14 mouse cellular contexts compared by ENCODE assay signal in genomic region chr3:88442888-88443287, GRCm38 (mm10). TPM values are rescaled to one million over a fixed set of nuclear protein-coding genes. Genes with fewer than 3 reads are reported as not detected.
DNase-seq lines count a peak whose midpoint lies in the region; ATAC-seq and TF ChIP-seq lines count a peak whose summit lies in the region.
"Had no signal": no experiment of that assay in that cellular context is flagged by ENCODE, and none has a peak within 500 bp of the region (broad histone marks: within the 10 kb centered on the region; RNA-seq: fewer than 3 reads in every experiment).

No protein-coding gene starts in this region.

- DNase-seq in 416B (ENCODE audit: low read depth), result peak; percentile 74
- no peak for DNase-seq in liver, embryonic 13.5 days
- no peak for DNase-seq in left cerebral cortex, adult 2 months (ENCODE audit: extremely low spot score in 1 of 2, low spot score in 2 of 2)
- no peak for DNase-seq in midbrain, embryonic 14.5 days
- DNase-seq: cerebellum, postnatal 14 days; heart, postnatal 10 days; lung, embryonic 14.5 days had no signal

- H3K27ac ChIP-seq in bone marrow, adult 2 months (ENCODE audit: control insufficient read depth, insufficient read depth, low read depth, low read length, poor library complexity), result peak overlapping the region; percentile 45; the same call in 1 of the 2 replicates
- H3K27ac ChIP-seq in liver, embryonic 13.5 days, result no peak overlapping the region
- H3K27ac ChIP-seq in left cerebral cortex, adult 2 months, result no peak overlapping the region
- no peak overlapping the region for H3K27ac ChIP-seq in midbrain, embryonic 14.5 days (replicated peaks; ENCODE audit: low read depth, low read length)
- no peak overlapping the region for H3K27ac ChIP-seq in neural tube, embryonic 15.5 days (replicated peaks)
- H3K27ac ChIP-seq: hindbrain, postnatal 0 days had no signal

- no peaks in the 10 kb centered on the region for H3K9me3 ChIP-seq in liver, embryonic 13.5 days (replicated peaks)
- H3K9me3 ChIP-seq in midbrain, embryonic 14.5 days (ENCODE audit: control insufficient read depth, low read length), result no peaks in the 10 kb centered on the region
- H3K9me3 ChIP-seq in neural tube, embryonic 15.5 days (replicated peaks), result no peaks in the 10 kb centered on the region

- intact Hi-C loops in left cerebral cortex, adult 2 months (cut with DNase I), result no loop called here

- no peak overlapping the region for H3K9ac ChIP-seq in liver, embryonic 13.5 days
- no peak overlapping the region for H3K9ac ChIP-seq in midbrain, embryonic 14.5 days (replicated peaks; ENCODE audit: low read length)
- H3K9ac ChIP-seq in neural tube, embryonic 15.5 days (replicated peaks), result no peak overlapping the region
- H3K9ac ChIP-seq: lung, embryonic 14.5 days had no signal

- ATAC-seq in liver, embryonic 13.5 days (ENCODE audit: low read depth), result peak; percentile 56; the same call in 1 of the 2 replicates
- ATAC-seq in megakaryocyte, adult 5-6 weeks (ENCODE audit: poor library complexity, severe bottlenecking), result peak; percentile 95
- no peak for ATAC-seq in frontal cortex, adult (ENCODE audit: low TSS enrichment)
- no peak for ATAC-seq in midbrain, embryonic 14.5 days (ENCODE audit: low FRiP score, low TSS enrichment)
- ATAC-seq in neural tube, embryonic 15.5 days (ENCODE audit: low FRiP score), result no peak
- ATAC-seq: forebrain, embryonic 16.5 days; hindbrain, postnatal 0 days had no signal

- H3K4me2 ChIP-seq in liver, embryonic 13.5 days, result no peak overlapping the region
- H3K4me2 ChIP-seq in midbrain, embryonic 14.5 days (ENCODE audit: low read length), result no peak overlapping the region
- no peak overlapping the region for H3K4me2 ChIP-seq in neural tube, embryonic 15.5 days
- H3K4me2 ChIP-seq: lung, embryonic 14.5 days had no signal

- H3K4me3 ChIP-seq in bone marrow, adult 2 months (replicated peaks; ENCODE audit: control insufficient read depth, low read depth, low read length), result peak overlapping the region; percentile 50
- no peak overlapping the region for H3K4me3 ChIP-seq in liver, embryonic 13.5 days (replicated peaks)
- H3K4me3 ChIP-seq in left cerebral cortex, adult 2 months, result no peak overlapping the region
- H3K4me3 ChIP-seq in midbrain, embryonic 14.5 days (replicated peaks; ENCODE audit: low read depth, low read length), result no peak overlapping the region
- no peak overlapping the region for H3K4me3 ChIP-seq in neural tube, embryonic 15.5 days (replicated peaks)

- H3K36me3 ChIP-seq in liver, embryonic 13.5 days, result no peaks in the 10 kb centered on the region
- peaks cover 79% of the 10 kb centered on the region for H3K36me3 ChIP-seq in midbrain, embryonic 14.5 days (ENCODE audit: control insufficient read depth, insufficient read depth, low read length)
- peaks cover 54% of the 10 kb centered on the region for H3K36me3 ChIP-seq in neural tube, embryonic 15.5 days

- WGBS in bone marrow, adult 2 months, result 44% methylated on average over 7 of the region's 7 CpGs
- WGBS in liver, embryonic 13.5 days (ENCODE audit: insufficient replicate concordance), result 40% methylated on average over 7 of the region's 7 CpGs
- 86% methylated on average over 7 of the region's 7 CpGs for WGBS in midbrain, embryonic 14.5 days
- 82% methylated on average over 7 of the region's 7 CpGs for WGBS in neural tube, embryonic 15.5 days

- peaks cover 41% of the 10 kb centered on the region for H3K27me3 ChIP-seq in liver, embryonic 13.5 days
- H3K27me3 ChIP-seq in midbrain, embryonic 14.5 days (ENCODE audit: control insufficient read depth, insufficient read depth, low read length), result no peaks in the 10 kb centered on the region
- H3K27me3 ChIP-seq in neural tube, embryonic 15.5 days (replicated peaks), result no peaks in the 10 kb centered on the region

- peaks cover 10% of the 10 kb centered on the region for H3K4me1 ChIP-seq in bone marrow, adult 2 months (ENCODE audit: control insufficient read depth, insufficient read depth, low read length)
- peaks cover 34% of the 10 kb centered on the region for H3K4me1 ChIP-seq in liver, embryonic 13.5 days (replicated peaks)
- peaks cover 3% of the 10 kb centered on the region; the same call in 1 of the 2 replicates for H3K4me1 ChIP-seq in midbrain, embryonic 14.5 days (ENCODE audit: control insufficient read depth, insufficient read depth, low read length)
- H3K4me1 ChIP-seq in neural tube, embryonic 15.5 days, result peaks cover 6% of the 10 kb centered on the region; the same call in 1 of the 2 replicates

- TF ChIP-seq CTCF in bone marrow, adult 2 months (IDR thresholded peaks at IDR 0.05; ENCODE audit: control insufficient read depth, insufficient read depth, low read length), result no peak
- no peak for TF ChIP-seq CTCF in left cerebral cortex, adult 2 months (IDR thresholded peaks at IDR 0.05)

- TF ChIP-seq POLR2A in bone marrow, adult 2 months (IDR thresholded peaks at IDR 0.05; ENCODE audit: borderline replicate concordance, control insufficient read depth, low read depth, low read length), result no peak

RNA-seq across cellular contexts. Expression of gene Slc25a44, which starts 17.9 kb away (rescaled TPM):
- 15.7 and 17.4 TPM in 2 replicates for polyA plus RNA-seq in bone marrow, adult 2 months (2011; ENCODE audit: insufficient read depth, insufficient read length, low replicate concordance, missing spikeins)
- 10.4 and 13.2 TPM in 2 replicates for polyA plus RNA-seq in liver, embryonic 13.5 days (2015; fragmentation: Nextera tagmentation; extraction: Ambion mirVana)
- 11.4 and 11.6 TPM in 2 replicates for total RNA-seq in megakaryocyte, adult 5-6 weeks (2015)
- 17.4 and 18.7 TPM in 2 replicates for total RNA-seq in megakaryocyte, adult 5-6 weeks (2017)
- total RNA-seq in left cerebral cortex, adult 2 months (2021), result 10 to 100 TPM; 75.8 to 77.6 TPM
- polyA plus RNA-seq in midbrain, embryonic 14.5 days (2014; fragmentation: Nextera tagmentation; extraction: Ambion mirVana), result 34.1 and 38.0 TPM in 2 replicates
- polyA plus RNA-seq in neural tube, embryonic 15.5 days (2015; fragmentation: Nextera tagmentation; extraction: Ambion mirVana), result 33.6 and 36.4 TPM in 2 replicates

RNA-seq across cellular contexts. Expression of gene Sema4a, which starts 18.1 kb away (rescaled TPM):
- 43.9 and 131 TPM in 2 replicates for polyA plus RNA-seq in bone marrow, adult 2 months (2011; ENCODE audit: insufficient read depth, insufficient read length, low replicate concordance, missing spikeins)
- 13.8 and 15.8 TPM in 2 replicates for polyA plus RNA-seq in liver, embryonic 13.5 days (2015; fragmentation: Nextera tagmentation; extraction: Ambion mirVana)
- 171 and 181 TPM in 2 replicates for total RNA-seq in megakaryocyte, adult 5-6 weeks (2015)
- total RNA-seq in megakaryocyte, adult 5-6 weeks (2017), result 164 and 167 TPM in 2 replicates
- 10 to 100 TPM; 68.7 to 71.2 TPM for total RNA-seq in left cerebral cortex, adult 2 months (2021)
- polyA plus RNA-seq in midbrain, embryonic 14.5 days (2014; fragmentation: Nextera tagmentation; extraction: Ambion mirVana), result 28.8 and 32.1 TPM in 2 replicates
- 28.2 and 28.8 TPM in 2 replicates for polyA plus RNA-seq in neural tube, embryonic 15.5 days (2015; fragmentation: Nextera tagmentation; extraction: Ambion mirVana)

RNA-seq across cellular contexts. Expression of gene Pmf1, which starts 32.8 kb away (rescaled TPM):
- 60.1 and 67.5 TPM in 2 replicates for polyA plus RNA-seq in bone marrow, adult 2 months (2011; ENCODE audit: insufficient read depth, insufficient read length, low replicate concordance, missing spikeins)
- polyA plus RNA-seq in liver, embryonic 13.5 days (2015; fragmentation: Nextera tagmentation; extraction: Ambion mirVana), result 97.1 and 105 TPM in 2 replicates
- 115 and 131 TPM in 2 replicates for total RNA-seq in megakaryocyte, adult 5-6 weeks (2015)
- total RNA-seq in megakaryocyte, adult 5-6 weeks (2017), result 78.5 and 81.9 TPM in 2 replicates
- total RNA-seq in left cerebral cortex, adult 2 months (2021), result 1 to 10 TPM; 6.5 to 6.6 TPM
- 24.9 and 28.3 TPM in 2 replicates for polyA plus RNA-seq in midbrain, embryonic 14.5 days (2014; fragmentation: Nextera tagmentation; extraction: Ambion mirVana)
- 25.8 and 52.7 TPM in 2 replicates for polyA plus RNA-seq in neural tube, embryonic 15.5 days (2015; fragmentation: Nextera tagmentation; extraction: Ambion mirVana)

RNA-seq across cellular contexts. Expression of gene Bglap, which starts 58.6 kb away (rescaled TPM):
- 56.2 and 336 TPM in 2 replicates for polyA plus RNA-seq in bone marrow, adult 2 months (2011; ENCODE audit: insufficient read depth, insufficient read length, low replicate concordance, missing spikeins)
- not detected in 2 replicates for polyA plus RNA-seq in liver, embryonic 13.5 days (2015; fragmentation: Nextera tagmentation; extraction: Ambion mirVana)
- total RNA-seq in megakaryocyte, adult 5-6 weeks (2015), result 0.93 and 1.5 TPM in 2 replicates
- 5.0 and 6.3 TPM in 2 replicates for total RNA-seq in megakaryocyte, adult 5-6 weeks (2017)
- 1 to 10 TPM; 1.4 to 1.6 TPM for total RNA-seq in left cerebral cortex, adult 2 months (2021)
- 0.66 TPM in 1 of 2 replicates, not detected in the other for polyA plus RNA-seq in midbrain, embryonic 14.5 days (2014; fragmentation: Nextera tagmentation; extraction: Ambion mirVana)
- polyA plus RNA-seq in neural tube, embryonic 15.5 days (2015; fragmentation: Nextera tagmentation; extraction: Ambion mirVana), result not detected in 2 replicates
- total RNA-seq: heart, postnatal 10 days; hindbrain, postnatal 0 days had no signal
- polyA plus RNA-seq: forebrain, embryonic 16.5 days; gonadal fat pad, adult 2 months; hindbrain, postnatal 0 days; lung, embryonic 14.5 days had no signal

Comparison
In these comparisons a context has a peak if more than half of its experiments do, and no peak if none do; other contexts are left out.
1. ATAC-seq: peak in liver, embryonic 13.5 days (single experiment) and megakaryocyte, adult 5-6 weeks (single experiment); none in frontal cortex, adult (single experiment), midbrain, embryonic 14.5 days (single experiment) and neural tube, embryonic 15.5 days (single experiment).